Mouse (Mus musculus): ENCODE measurements around the gene Atm. TPM values are rescaled to one million over a fixed set of nuclear protein-coding genes. Genes with fewer than 3 reads are reported as not detected.

Gene Atm
- 0.19 and 0.65 TPM in 2 replicates for polyA plus RNA-seq (2012; rRNA removed)

GRCm38 (mm10) chr9:53536558-53537320 lies at the start of gene Atm, which contains the start of gene Npat:
Gene Atm (minus strand): TSS chr9:53536740.
Gene Npat (plus strand): TSS chr9:53537047.
- Histone ChIP-seq H3K4me1 (ENCODE audit: control insufficient read depth, insufficient read depth, insufficient read length, low read length) (peaks cover 4% of the 10 kb centered on the region; the same call in 1 of the 2 replicates), H3K4me3 (ENCODE audit: low read depth, low read length) (peak within 1 kb of the TSS; percentile 83), H3K27me3 (ENCODE audit: control insufficient read depth, insufficient read depth, low read length) (no peaks in the 10 kb centered on the region), H3K36me3 (ENCODE audit: control insufficient read depth, insufficient read depth, low read length) (no peaks in the 10 kb centered on the region), H3K27ac (ENCODE audit: insufficient read depth, low read depth, low read length) (peak within 1 kb of the TSS; percentile 76)
- TF ChIP-seq POLR2A (IDR thresholded peaks at IDR 0.05; ENCODE audit: low read depth, low read length) (peak; percentile 63; the same call in 1 of the 2 replicates), CTCF (IDR thresholded peaks at IDR 0.05; ENCODE audit: extremely low read depth, insufficient read length, insufficient replicate concordance, low read depth, low read length) (no peak)
- WGBS: under 1% methylated on average over 69 of the region's 69 CpGs

GRCm38 (mm10) chr9:53581870-53582269 lies 45.3 kb upstream of the Atm start:
- H3K4me1 ChIP-seq (ENCODE audit: control insufficient read depth, insufficient read depth, insufficient read length, low read length): no peaks in the 10 kb centered on the region
- H3K27me3 ChIP-seq (ENCODE audit: control insufficient read depth, insufficient read depth, low read length): no peaks in the 10 kb centered on the region
- H3K27ac ChIP-seq (ENCODE audit: insufficient read depth, low read depth, low read length): no peak overlapping the region
- WGBS: 92% methylated on average over 4 of the region's 4 CpGs
- TF ChIP-seq CTCF (IDR thresholded peaks at IDR 0.05; ENCODE audit: extremely low read depth, insufficient read length, insufficient replicate concordance, low read depth, low read length) (no peak), POLR2A (IDR thresholded peaks at IDR 0.05; ENCODE audit: low read depth, low read length) (no peak)
- no peak overlapping the region for H3K4me3 ChIP-seq (ENCODE audit: low read depth, low read length)
- H3K36me3 ChIP-seq (ENCODE audit: control insufficient read depth, insufficient read depth, low read length): peaks cover 52% of the 10 kb centered on the region

DNA sequence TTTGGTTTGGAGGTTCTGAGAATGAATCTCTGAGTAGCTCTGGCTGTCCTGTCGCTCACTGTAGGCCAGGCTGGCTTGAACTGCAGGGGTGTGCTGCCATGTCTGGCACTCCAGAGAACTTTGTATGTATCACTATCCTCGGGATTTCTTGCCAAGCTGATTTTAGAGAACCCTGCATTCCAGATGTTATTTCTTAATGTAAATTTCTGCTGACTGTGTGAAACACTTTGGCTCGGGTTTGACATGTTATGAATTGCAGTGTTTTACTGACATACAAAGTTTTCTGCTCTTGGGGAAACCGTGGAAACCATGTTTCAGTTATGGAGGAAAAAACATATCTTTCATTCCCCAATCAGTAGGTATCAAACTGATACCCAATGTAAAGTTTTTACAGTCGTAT lies 39.2 kb upstream of the Atm start:
- Histone ChIP-seq H3K27ac (ENCODE audit: insufficient read depth, low read depth, low read length) (no peak overlapping the region), H3K36me3 (ENCODE audit: control insufficient read depth, insufficient read depth, low read length) (peaks cover 23% of the 10 kb centered on the region), H3K4me1 (ENCODE audit: control insufficient read depth, insufficient read depth, insufficient read length, low read length) (no peaks in the 10 kb centered on the region), H3K27me3 (ENCODE audit: control insufficient read depth, insufficient read depth, low read length) (no peaks in the 10 kb centered on the region), H3K4me3 (ENCODE audit: low read depth, low read length) (no peak overlapping the region)
- TF ChIP-seq POLR2A (IDR thresholded peaks at IDR 0.05; ENCODE audit: low read depth, low read length) (no peak), CTCF (IDR thresholded peaks at IDR 0.05; ENCODE audit: extremely low read depth, insufficient read length, insufficient replicate concordance, low read depth, low read length) (no peak)
- WGBS: 83% methylated on average over 5 of the region's 5 CpGs

- Histone ChIP-seq H3K27ac (ENCODE audit: insufficient read depth, low read depth, low read length) (no peak overlapping the region), H3K4me3 (ENCODE audit: low read depth, low read length) (no peak overlapping the region), H3K36me3 (ENCODE audit: control insufficient read depth, insufficient read depth, low read length) (peaks cover 26% of the 10 kb centered on the region), H3K4me1 (ENCODE audit: control insufficient read depth, insufficient read depth, insufficient read length, low read length) (no peaks in the 10 kb centered on the region), H3K27me3 (ENCODE audit: control insufficient read depth, insufficient read depth, low read length) (no peaks in the 10 kb centered on the region)
- 84% methylated on average over 7 of the region's 7 CpGs for WGBS
- TF ChIP-seq POLR2A (IDR thresholded peaks at IDR 0.05; ENCODE audit: low read depth, low read length) (no peak), CTCF (IDR thresholded peaks at IDR 0.05; ENCODE audit: extremely low read depth, insufficient read length, insufficient replicate concordance, low read depth, low read length) (no peak)
These were observed 36.2 kb upstream of the Atm start for GRCm38 (mm10) chr9:53572516-53573307.

- Histone ChIP-seq H3K27me3 (ENCODE audit: control insufficient read depth, insufficient read depth, low read length) (no peaks in the 10 kb centered on the region), H3K4me1 (ENCODE audit: control insufficient read depth, insufficient read depth, insufficient read length, low read length) (no peaks in the 10 kb centered on the region), H3K4me3 (ENCODE audit: low read depth, low read length) (no peak overlapping the region), H3K27ac (ENCODE audit: insufficient read depth, low read depth, low read length) (no peak overlapping the region), H3K36me3 (ENCODE audit: control insufficient read depth, insufficient read depth, low read length) (peaks cover 33% of the 10 kb centered on the region)
- WGBS: 87% methylated on average over 6 of the region's 6 CpGs
- TF ChIP-seq CTCF (IDR thresholded peaks at IDR 0.05; ENCODE audit: extremely low read depth, insufficient read length, insufficient replicate concordance, low read depth, low read length) (no peak), POLR2A (IDR thresholded peaks at IDR 0.05; ENCODE audit: low read depth, low read length) (no peak)
These were observed 34.1 kb upstream of the Atm start for GRCm38 (mm10) chr9:53570662-53571061.

DNA sequence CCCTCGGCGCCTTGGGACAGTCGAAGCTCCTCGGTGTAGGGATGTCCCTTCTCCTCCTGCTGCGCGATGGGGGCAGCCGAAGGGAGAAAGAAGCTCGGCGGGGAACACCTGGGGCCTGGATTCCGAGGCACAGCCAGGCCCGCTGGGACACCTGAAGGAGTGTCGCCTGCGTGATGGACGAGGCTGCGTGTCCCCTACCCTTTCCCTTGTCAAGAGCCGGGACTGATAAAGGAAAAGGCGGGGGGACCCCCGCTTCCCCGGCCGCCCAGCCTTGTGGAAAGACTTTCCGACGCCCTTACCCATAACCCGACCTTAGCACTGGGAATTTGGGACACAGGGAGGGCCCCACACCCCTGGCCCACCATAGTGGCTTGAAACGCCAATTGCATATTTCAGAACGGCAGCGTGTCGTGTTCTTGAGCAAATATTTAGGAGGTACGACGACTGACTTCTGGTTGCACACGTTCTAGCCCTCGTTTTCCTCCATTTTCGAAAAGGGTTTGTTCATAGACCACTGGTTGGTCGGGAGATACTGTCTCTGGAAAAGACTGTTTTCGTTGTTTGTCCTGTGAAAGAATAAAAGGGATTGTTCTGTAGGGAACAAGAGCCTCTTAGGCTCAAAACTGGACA lies 911 bp upstream of the Atm start:
- peak overlapping the region; percentile 56; the same call in 1 of the 2 replicates for H3K27ac ChIP-seq (ENCODE audit: insufficient read depth, low read depth, low read length)
- H3K4me1 ChIP-seq (ENCODE audit: control insufficient read depth, insufficient read depth, insufficient read length, low read length): peaks cover 4% of the 10 kb centered on the region; the same call in 1 of the 2 replicates
- no peaks in the 10 kb centered on the region for H3K36me3 ChIP-seq (ENCODE audit: control insufficient read depth, insufficient read depth, low read length)
- no peaks in the 10 kb centered on the region for H3K27me3 ChIP-seq (ENCODE audit: control insufficient read depth, insufficient read depth, low read length)
- under 1% methylated on average over 34 of the region's 34 CpGs for WGBS
- H3K4me3 ChIP-seq (ENCODE audit: low read depth, low read length): peak overlapping the region; percentile 83
- TF ChIP-seq CTCF (IDR thresholded peaks at IDR 0.05; ENCODE audit: extremely low read depth, insufficient read length, insufficient replicate concordance, low read depth, low read length) (no peak), POLR2A (IDR thresholded peaks at IDR 0.05; ENCODE audit: low read depth, low read length) (no peak)
